Comparison of ENCODE assay signal across 19 mouse cellular contexts in the genomic region with DNA sequence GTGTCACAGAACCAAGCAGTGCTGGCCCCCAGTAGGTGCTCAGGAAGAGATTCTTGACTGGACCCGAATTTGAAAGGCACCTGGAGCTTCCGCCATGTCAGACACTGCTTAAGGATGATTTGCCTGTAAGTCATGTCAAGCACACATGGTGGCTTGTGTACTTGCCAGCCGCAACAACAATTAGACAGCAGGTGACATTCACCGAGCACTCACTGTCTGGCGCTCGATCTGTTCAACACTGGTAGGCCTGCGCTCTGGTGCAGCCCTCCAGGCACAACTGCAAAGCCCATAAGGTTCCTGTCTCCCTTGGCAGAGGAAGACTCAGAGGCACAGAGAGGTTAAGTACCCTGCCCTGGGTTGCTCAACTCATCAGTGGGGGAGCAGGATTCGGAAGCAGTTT.
"Had no signal": no experiment of that assay in that cellular context is flagged by ENCODE, and none has a peak within 500 bp of the region (broad histone marks: within the 10 kb centered on the region; RNA-seq: fewer than 3 reads in every experiment).

No protein-coding gene starts in this region.

- H3K4me2 ChIP-seq: lung, embryonic 15.5 days; midbrain, embryonic 12.5 days; neural tube, embryonic 13.5 days; neural tube, embryonic 15.5 days had no signal

- H3K27ac ChIP-seq: lung, embryonic 15.5 days; midbrain, embryonic 10.5 days; midbrain, embryonic 12.5 days; neural tube, embryonic 13.5 days; neural tube, embryonic 15.5 days had no signal

- ATAC-seq: midbrain, embryonic 16.5 days had no signal

- H3K4me1 ChIP-seq: lung, embryonic 15.5 days; midbrain, embryonic 10.5 days; midbrain, embryonic 12.5 days; neural tube, embryonic 13.5 days had no signal

- H3K36me3 ChIP-seq: lung, embryonic 15.5 days; midbrain, embryonic 10.5 days; midbrain, embryonic 12.5 days; neural tube, embryonic 13.5 days; neural tube, embryonic 15.5 days had no signal

- H3K9ac ChIP-seq: lung, embryonic 15.5 days; midbrain, embryonic 12.5 days; neural tube, embryonic 13.5 days; neural tube, embryonic 15.5 days had no signal

- DNase-seq: lung, adult 2 months; lung, postnatal 10 days; lung, postnatal 4 days; midbrain, embryonic 14.5 days; retina, postnatal 1 day; right cerebral cortex, adult 18-20 months; right cerebral cortex, postnatal 25 days; right cerebral cortex, postnatal 4 days; spleen, adult 18-20 months; thymus, adult 18-20 months; thymus, postnatal 14 days; thymus, postnatal 36 days had no signal

- H3K4me3 ChIP-seq: lung, embryonic 15.5 days; midbrain, embryonic 10.5 days; midbrain, embryonic 12.5 days; myocyte; neural tube, embryonic 13.5 days; neural tube, embryonic 15.5 days had no signal

- H3K27me3 ChIP-seq: lung, embryonic 15.5 days; midbrain, embryonic 12.5 days; neural tube, embryonic 13.5 days; neural tube, embryonic 15.5 days had no signal

- H3K9me3 ChIP-seq: lung, embryonic 15.5 days; midbrain, embryonic 10.5 days; midbrain, embryonic 12.5 days; neural tube, embryonic 13.5 days; neural tube, embryonic 15.5 days had no signal
